Mouse (Mus musculus): ENCODE data around the gene Jak1.

Gene Jak1

DNA sequence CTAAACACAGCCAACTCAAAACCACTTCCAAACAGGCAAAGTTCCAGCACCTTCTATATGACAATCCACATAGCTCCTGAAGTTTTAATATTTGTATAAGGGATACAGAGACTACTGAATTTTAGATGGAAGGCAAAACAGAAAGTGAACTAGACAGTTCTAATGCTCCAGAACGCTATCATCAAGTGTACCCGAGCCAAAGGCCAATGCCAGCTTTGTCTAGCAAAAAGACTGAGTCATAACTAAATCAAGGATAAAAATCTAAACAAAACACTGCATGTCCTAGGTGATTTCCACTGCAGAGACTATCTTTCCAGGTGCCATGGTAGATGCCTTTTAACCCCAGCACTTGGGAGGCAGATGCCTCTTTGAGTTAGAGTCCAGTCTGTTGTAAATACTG, 68.7 kb downstream of the Jak1 start:
- in situ Hi-C loops (cut with MboI, MseI): loop anchor here (5.0 kb wide), 1 partner anchor 76 kb away; no protein-coding TSS in a partner anchor

DNA sequence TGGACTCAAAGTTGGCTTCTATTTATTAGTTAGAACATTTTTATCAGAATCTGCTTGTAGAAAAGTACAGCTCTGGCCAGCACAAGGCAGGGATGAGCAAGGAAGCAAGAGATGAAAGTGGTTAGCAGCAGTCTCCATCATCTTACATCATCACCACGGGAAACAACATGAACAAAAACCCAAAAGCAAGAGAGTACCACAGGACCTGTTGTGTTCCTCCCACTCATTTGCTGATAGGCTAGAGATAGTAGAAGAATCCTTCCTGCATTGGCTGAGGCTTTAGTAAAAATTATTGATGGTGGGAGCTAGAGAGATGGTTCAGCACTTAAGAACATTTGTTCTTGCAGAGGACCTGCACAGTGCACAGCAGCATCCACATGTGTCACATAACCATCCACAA, 70.9 kb downstream of the Jak1 start:
- in situ Hi-C loops (cut with MboI, MseI): no loop called here

DNA sequence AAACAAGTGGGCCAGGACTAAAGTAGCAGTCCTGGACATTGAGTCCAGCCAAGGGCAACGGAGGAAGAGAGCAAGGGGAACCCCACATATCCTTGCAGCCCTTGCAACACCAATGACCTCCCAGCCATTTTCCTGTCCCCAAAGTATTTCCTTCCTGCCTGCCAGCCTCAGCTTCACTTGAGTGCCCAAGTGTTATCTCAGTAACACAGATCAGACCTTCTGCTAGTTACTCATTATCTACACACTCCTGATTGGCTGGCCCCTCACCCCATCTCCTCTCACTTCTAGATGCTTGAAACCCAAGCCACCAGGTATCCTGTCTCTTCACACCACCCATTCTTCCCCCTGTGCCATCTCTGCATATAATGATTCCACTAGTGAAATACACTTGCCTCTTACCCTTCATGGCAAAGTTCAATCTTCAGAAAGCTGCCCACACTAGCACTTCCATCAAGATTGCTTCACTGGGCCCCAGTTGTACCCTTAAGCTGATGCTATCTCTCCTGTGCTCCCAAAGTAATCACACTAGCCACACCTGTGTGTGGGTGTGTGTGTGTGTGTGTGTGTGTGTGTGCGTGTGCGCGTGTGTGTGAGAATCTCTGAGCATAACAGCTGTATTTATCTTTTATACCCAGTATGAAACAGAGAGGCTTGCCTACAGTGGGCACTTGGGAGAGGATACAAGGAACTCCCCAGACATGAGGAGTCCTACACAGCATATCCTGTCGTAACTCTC, 72.7 kb downstream of the Jak1 start:
- in situ Hi-C loops (cut with MboI, MseI): no loop called here

DNA sequence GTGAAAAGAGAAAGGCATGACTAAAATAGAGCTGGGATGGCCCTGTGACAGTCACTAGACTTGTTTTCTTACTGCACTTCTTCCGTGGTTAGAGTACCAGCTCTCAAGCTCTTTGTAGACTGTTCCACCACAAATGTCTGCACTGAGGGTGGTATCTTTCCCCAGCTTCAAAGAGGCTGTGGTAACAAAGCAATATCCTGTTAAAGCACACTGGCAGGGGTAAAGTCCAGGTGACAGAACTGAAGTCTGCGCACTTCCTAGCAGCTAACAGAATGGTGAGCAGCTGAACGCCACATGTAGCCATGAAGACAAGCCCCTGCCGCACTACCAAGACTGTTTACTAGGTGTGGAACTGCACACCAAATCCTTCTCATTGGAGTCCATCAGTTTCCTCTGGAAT, 77.7 kb downstream of the Jak1 start:
- in situ Hi-C loops (cut with MboI, MseI): no loop called here

DNA sequence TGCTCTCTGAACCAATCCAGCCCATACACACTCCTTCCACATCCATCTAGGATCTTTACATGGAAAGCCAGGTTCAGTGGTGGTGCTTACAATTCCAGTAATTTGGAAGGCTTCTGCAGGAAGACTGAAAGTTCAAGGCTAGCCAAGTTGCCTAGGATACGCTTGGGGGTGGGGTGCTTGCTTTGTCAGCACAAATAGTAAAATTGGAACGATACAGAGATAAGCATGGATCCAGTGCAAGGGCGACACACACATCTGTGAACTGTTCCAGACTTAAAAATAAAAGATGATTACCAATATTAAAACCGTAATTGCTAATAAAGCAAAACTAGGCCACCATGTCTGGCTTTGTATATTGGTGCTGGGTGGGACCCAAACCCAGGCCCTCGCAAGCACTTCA, 78.5 kb downstream of the Jak1 start:
- in situ Hi-C loops (cut with MboI, MseI): no loop called here

DNA sequence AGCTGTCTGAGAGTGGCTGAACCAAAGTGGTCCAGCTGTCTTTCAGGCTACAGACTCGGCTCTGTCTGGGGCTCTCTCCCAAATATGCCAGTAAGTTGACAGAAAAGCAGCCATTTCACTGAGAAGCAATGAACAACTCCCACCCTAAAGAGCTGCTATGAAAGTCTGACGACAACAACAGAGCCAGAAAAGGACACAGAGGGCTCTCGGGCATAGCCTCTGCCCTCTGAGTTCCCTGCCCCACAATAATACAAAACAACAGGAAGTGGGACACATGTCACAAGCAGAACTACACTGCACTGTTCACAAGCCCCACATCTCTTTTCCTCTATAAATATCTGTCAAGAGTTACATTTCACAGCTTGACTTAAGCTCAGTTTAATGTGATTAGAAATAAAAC, 79.9 kb downstream of the Jak1 start:
- in situ Hi-C loops (cut with MboI, MseI): no loop called here

DNA sequence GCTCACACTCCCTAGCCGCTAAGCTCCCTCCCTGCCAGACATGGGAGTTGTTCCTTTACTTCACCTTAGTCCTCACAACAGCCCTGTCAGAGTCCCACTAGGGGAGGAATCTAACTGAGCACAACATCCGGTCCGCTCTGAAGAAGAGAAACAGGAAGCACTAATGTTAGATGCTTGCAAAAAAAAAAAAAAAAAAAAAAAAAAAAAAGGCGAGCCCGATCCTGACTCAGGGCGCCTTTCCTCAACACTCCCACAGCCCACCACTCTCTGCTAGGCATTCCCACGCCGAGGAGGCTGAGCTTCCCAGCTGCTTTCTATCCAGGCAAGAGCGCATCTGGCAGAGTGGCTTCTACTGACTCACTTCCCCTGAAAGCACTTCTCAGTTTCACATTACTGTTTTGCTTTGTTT, 82.5 kb downstream of the Jak1 start:
- in situ Hi-C loops (cut with MboI, MseI): no loop called here

DNA sequence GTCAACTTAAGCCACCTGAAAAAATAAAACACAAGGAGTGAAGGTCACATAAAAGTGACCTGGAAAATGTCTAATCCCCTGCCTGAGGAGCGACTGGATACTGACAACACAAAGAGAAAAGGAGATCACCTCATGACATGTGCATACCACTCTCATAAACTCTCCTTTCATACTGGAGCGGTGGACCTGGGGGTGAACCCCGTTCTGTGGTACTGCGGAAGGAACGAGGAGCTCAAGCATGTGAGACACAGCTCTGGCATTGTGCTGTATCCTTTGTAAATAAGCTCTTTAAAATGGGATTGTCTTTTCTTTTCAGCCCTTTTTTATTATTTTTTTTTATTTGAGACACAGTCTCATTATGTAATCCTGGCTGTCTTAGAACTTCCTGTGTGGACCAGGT, 84.4 kb downstream of the Jak1 start:
- in situ Hi-C loops (cut with MboI, MseI): no loop called here

DNA sequence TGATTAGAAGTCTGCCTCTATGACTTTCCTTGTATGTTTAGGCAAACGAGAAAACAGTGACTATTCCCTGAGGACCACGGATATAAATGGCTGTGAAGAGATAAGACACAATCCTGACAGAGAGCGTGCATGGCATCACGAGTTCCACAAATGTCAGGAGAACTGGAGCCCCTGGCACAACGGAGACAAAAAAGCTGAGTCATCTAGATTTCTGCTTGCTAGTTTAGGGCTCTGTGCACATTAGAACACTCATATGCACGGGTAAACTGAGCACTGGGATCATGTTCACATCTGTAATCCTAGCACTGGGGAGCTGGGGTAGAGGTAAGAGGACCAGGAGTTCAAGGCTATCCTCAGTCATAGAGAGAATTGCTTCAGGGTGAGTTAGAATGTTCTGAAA, 85.2 kb downstream of the Jak1 start:
- in situ Hi-C loops (cut with MboI, MseI): no loop called here

DNA sequence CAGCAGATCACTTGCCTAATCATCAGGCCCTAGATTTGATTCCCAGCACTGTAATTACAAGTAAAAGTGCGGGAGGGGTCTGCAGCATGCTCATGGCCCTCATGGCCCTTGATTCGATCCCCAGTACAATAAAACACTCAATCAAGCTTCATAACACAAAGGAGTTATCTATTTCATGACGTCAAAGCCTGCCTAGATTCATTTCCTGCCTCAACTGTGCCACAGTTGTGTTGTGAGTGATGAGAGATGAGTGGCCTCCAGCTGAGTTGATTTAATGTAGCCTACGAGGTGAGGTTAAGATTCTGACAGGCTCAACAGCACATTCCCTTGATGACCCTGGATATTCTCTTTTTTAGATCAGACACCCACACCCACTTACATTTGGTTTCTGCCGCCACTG, 86.0 kb downstream of the Jak1 start:
- in situ Hi-C loops (cut with MboI, MseI): no loop called here

DNA sequence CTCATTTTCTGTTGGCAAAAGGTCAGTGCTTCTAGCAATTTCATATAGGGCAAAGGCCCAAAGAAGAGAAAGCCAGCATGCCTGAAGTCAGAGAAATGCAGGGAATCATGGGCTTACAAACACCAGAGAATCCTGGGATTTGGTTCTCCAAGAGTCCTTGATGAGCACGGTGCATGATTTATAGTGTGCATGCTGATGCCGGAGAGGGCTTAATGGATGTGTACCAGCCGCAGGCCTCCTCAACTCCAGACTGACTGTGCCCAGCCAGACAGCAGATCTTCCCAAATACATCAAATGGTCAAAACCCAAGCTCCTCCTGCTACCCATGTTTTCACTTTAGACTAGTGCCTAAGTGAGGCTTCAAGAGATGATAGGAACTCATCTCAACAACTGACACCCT, 87.3 kb downstream of the Jak1 start:
- in situ Hi-C loops (cut with MboI, MseI): no loop called here

DNA sequence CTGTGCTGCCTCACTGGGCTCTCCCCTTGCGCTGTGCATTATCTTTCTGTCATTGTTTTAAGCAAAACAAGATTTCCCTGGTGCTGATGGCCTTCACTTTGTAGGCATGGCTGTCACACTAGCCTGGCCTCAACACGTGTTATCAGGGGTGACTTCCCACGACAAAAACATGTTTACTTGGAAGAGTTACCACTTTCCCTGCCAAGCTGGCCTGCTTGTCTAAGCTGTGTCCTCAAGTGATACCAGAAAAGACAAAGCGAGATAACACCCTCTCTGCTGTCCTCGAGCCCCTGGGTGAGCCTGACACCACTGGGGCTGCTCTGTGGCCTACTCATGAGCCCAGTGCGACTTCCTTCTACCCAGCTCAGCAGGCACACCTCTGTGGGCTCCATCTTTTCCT, 89.0 kb downstream of the Jak1 start:
- in situ Hi-C loops (cut with MboI, MseI): no loop called here

DNA sequence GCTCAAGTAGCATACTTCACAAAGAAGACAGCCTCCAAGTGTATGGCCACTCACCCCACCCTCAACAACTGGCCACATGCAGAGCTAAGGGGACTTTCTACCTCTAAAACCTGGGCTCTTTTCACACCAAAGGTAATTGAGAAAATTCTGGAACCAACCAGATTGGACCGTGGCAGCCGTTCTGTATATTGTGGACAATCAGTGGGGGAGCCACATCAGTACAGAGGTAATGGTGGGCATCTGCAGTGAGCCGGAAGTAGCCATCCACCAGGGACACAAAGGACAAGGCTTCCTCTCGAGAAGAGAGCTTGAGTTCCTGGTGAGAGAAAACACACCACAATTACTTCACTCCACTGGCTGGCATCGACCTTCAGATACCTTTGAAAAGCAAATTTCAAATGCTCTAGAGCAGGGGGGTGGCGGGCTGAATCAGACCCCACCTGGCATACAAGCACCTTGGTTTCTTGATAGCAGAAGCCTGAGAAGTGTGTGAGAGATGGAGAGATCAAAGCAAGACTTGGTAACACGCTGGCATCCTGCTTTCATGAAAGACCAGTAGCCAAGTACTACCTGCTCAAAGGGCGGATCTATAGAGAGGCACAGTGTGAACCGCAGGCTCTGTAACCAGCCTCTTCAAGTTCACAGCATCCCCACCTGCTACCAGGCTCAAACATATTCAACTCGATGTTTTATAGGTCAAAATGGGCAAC, 90.0 kb downstream of the Jak1 start:
- in situ Hi-C loops (cut with MboI, MseI): no loop called here

DNA sequence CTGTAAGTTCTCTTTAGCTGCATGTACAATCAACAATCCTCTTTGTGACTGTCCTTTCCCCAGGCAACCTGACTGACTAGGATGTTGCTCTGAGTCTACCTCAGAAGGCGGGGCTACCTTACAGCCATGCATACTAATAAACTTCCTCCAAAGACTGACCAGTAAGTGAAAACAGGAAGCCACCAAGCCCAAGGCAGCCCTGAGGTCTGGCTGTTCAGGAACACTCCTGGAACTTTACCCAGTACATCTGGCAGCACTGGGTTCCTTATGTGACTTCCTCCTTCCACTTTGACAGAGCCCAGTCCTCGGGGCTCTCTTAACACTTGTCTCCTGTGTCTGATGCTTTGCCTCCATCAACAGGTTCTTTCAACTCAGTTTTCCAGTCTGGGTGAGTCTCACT, 92.3 kb downstream of the Jak1 start:
- in situ Hi-C loops (cut with MboI, MseI): no loop called here

DNA sequence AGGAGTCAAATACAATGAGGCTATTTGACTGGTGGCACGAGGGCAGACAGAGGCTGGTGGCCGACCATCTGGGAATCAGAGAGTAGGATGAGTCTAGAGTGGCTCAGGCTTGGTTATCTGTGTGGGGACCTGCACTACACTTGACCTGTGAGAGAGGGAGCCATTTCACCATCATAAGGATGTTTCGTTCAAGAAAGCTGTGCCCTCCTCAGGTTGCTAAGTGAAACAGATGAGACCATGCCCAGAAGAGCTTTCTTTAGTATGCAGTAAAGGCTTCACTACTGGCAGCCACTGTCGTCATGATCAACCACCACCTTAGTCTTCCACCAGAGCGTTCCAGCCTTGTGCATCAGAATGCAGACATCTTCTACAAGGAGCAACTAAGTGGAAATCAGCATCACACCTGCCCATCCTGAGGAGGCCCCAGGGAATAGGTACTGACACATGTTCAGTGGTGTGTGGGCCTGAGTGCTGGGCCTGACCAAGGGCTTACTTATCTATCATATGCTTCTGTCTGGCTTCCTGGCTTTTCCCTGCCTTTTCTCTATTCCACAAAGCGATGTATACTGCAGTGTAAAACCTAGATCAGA, 96.8 kb downstream of the Jak1 start:
- in situ Hi-C loops (cut with MboI, MseI): loop anchor here (5.0 to 10.0 kb wide), 2 partner anchors 94 to 317 kb away; no protein-coding TSS in a partner anchor

DNA sequence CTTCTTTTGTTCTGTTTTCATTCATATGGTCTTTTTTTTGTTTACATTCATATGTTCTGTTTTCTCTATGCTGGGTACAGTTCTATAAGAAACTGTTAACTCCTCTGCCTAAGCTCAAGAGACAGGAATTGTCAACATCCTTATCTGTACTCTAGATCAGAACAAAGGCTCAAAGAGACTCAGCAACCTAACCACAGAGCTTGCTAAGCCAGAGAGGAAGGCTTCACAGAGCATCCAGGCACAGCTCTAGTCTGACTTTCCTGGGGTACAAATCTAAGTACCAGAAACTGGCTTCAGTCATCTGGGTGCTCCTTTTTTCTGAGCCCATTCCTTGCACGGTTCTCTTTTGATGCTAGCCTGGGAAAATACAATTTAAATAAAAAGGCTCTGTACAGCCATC, 97.3 kb downstream of the Jak1 start:
- in situ Hi-C loops (cut with MboI, MseI): loop anchor here (5.0 to 10.0 kb wide), 2 partner anchors 95 to 317 kb away; no protein-coding TSS in a partner anchor

DNA sequence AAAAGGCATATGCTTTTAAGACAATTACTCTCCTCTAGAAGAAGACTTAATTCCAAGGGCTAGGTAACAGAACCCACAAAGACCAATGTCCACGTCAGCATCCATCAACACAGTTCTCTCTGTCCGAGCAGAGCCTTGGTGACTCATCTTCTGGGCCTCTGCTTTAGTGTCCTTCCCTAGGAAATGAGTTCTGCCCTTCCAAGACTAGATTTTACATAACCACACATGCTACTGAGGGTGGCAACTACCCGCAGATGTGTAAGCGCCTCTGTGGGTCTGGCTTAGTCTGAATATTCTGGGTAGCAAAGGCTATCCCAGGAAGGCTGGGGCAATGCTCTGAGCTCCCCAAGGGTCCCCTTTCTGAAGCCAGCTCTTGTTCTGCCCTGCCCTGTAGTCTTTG, 99.3 kb downstream of the Jak1 start:
- in situ Hi-C loops (cut with MboI, MseI): loop anchor here (5.0 to 10.0 kb wide), 2 partner anchors 97 to 319 kb away; no protein-coding TSS in a partner anchor

DNA sequence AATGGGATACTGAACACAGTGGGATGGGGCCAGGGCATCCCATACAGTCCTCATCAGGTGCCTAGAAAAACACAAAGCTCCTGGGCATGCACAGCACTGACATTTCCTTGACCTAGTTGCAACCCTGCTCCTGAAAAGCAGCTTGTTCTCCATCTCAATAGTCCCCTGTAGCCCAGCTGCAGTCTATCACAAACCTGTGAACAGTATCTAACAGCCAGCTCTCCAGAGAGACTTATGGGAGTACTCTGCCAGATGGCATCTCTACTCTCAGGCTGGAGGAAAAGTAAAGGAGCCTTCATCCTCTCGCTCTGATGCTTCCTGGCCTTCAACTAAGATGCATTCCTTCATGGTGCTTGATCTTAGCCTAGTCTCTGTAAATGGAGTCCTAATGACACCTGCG, 100.4 kb downstream of the Jak1 start:
- in situ Hi-C loops (cut with MboI, MseI): loop anchor here (5.0 to 10.0 kb wide), 2 partner anchors 98 to 320 kb away; no protein-coding TSS in a partner anchor

DNA sequence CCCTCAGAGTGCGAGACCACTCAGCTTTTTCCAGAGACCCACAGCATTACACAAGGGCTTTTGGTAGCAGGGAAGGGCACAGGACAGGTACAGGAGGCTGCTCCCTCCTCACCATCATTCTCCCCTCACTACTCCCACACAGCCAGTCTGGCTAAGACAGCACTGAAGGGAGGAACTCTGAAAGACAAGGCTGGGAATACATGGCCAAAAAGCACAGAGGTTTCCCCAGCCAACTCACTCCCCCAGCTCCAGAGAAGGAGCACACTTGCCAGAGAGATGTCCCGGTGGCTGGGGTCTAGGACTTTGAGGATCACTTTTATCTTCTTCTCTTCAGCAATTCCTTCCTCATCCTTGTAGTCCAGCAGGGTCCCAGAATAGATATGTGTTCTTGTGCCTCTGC, 100.9 kb downstream of the Jak1 start:
- in situ Hi-C loops (cut with MboI, MseI): loop anchor here (10.0 kb wide), 1 partner anchor 321 kb away; no protein-coding TSS in a partner anchor

DNA sequence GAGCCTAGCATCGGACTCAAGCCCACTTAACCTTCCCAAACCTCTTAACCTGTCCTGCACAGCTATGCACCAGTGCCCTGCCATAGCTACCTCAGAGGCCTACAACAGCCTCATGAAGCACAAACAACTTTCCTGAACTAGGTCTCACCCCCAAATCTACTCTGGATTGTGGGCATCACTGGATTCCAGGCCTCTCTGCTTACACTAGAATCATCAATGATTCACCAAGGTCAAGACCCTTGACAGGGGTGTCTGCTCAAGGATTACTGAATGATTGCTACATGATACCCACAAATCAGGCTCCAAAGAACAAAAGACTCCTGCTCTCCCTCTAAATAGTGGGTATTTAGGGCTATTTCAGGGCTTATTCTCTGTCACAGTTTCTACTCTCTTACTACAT, 104.3 kb downstream of the Jak1 start:
- in situ Hi-C loops (cut with MboI, MseI): loop anchor here (10.0 kb wide), 1 partner anchor 324 kb away; no protein-coding TSS in a partner anchor

DNA sequence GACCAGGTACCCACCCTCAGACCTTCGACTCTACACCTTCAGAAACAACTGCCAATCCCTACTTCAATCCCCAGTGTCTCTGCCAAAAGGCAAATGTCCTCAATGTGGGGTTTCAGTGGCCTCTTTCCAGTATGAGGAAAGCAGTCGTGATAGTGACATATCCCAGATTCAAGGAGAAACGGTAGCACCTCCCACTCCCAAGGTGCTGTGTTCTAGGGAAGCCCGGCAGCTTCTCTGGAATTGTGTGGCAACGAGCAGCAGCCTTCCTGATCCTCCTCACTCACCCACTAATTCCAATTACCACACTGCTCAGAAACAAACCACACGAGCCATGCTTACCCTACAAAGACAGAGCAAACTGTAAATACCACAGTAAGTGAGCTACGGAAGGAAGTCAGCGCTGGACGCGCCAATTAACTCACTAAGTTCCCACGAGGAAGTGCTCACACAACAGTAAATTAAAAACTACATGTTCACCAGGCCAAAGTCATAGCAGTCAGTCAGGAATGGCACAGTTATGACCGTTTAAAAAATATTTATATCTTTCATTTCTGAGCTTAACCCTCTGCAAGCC, 105.8 kb downstream of the Jak1 start:
- in situ Hi-C loops (cut with MboI, MseI): no loop called here

DNA sequence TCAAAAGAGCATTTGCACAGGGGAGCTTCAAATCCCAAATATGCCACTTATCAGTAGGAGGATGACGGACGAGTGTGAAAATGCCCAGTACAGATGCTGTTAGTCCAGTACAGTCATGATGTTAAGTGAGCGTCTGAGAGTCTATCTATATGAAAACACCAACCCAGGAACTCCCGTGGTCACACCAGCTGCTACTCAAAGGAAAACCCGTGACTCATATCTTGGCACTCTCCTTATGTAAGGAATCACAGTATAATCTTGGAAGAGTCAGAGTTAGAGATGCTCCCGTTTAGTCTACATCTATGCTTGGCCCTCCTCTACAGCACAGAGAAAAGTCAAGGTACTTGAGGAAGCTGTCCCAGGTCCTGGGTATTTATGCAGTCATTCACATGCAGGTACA, 106.8 kb downstream of the Jak1 start:
- in situ Hi-C loops (cut with MboI, MseI): no loop called here
